Mouse (Mus musculus) thymus, postnatal 14 days (tissue): Measurements from ENCODE around the gene Txndc11.

Source experiments
- DNase-seq: peaks from one replicate; pipeline ENCODE4 v3.0.0; 2021

Txndc11 gene

GRCm38 (mm10) chr16:11064341-11064740, 70.1 kb downstream of the Txndc11 start:
- DNase-seq: no peak

- peak; percentile 58 for DNase-seq
These were observed 71.4 kb downstream of the Txndc11 start for GRCm38 (mm10) chr16:11062794-11063721.

GRCm38 (mm10) chr16:11060645-11061044, 73.8 kb downstream of the Txndc11 start, which contains the start of gene Snn:
Gene Snn, plus strand, starts transcription at chr16:11060945.
- no peak for DNase-seq

GRCm38 (mm10) chr16:11055916-11056315, 78.5 kb downstream of the Txndc11 start:
- no peak for DNase-seq

- no peak for DNase-seq
These were observed 79.6 kb downstream of the Txndc11 start for GRCm38 (mm10) chr16:11054871-11055270.

- DNase-seq: no peak
These were observed 80.0 kb downstream of the Txndc11 start for GRCm38 (mm10) chr16:11054409-11054808.

- DNase-seq: no peak
These were observed 83.3 kb downstream of the Txndc11 start for GRCm38 (mm10) chr16:11051134-11051533.

GRCm38 (mm10) chr16:11050226-11050625, 84.2 kb downstream of the Txndc11 start:
- DNase-seq: no peak

GRCm38 (mm10) chr16:11047130-11047529, 87.3 kb downstream of the Txndc11 start:
- DNase-seq: no peak

- DNase-seq: no peak
These were observed 88.0 kb downstream of the Txndc11 start for GRCm38 (mm10) chr16:11046437-11046836.

- DNase-seq: no peak
These were observed 91.2 kb downstream of the Txndc11 start for GRCm38 (mm10) chr16:11043239-11043638.

GRCm38 (mm10) chr16:11040603-11041002, 93.8 kb downstream of the Txndc11 start:
- no peak for DNase-seq

- peak; percentile 79 for DNase-seq
These were observed 98.5 kb downstream of the Txndc11 start for GRCm38 (mm10) chr16:11035790-11036431.

- DNase-seq: no peak
These were observed 99.2 kb downstream of the Txndc11 start for GRCm38 (mm10) chr16:11035273-11035672.

GRCm38 (mm10) chr16:11034193-11034803, 100.2 kb downstream of the Txndc11 start:
- peak; percentile 87 for DNase-seq

GRCm38 (mm10) chr16:11031320-11031719, 103.1 kb downstream of the Txndc11 start:
- DNase-seq: no peak

GRCm38 (mm10) chr16:11030844-11031243, 103.6 kb downstream of the Txndc11 start:
- no peak for DNase-seq

- DNase-seq: no peak
These were observed 106.2 kb downstream of the Txndc11 start for GRCm38 (mm10) chr16:11028206-11028605.
